Mouse (Mus musculus) thymus, postnatal 10 days (tissue): ENCODE measurements around the gene Esp31.

Source experiments
- DNase-seq, 2 experiments: peaks; one replicate each; pipeline ENCODE4 v3.0.0; 2021; ENCODE audit warnings: low spot score in 2 of 2

The Esp31 gene

GRCm38 (mm10) chr17:38639147-38639546, at the start of gene Esp31:
TSS of gene Esp31 (plus strand) at chr17:38639447.
- no peak for DNase-seq
